ENCODE assay signal across 7 mouse cellular contexts in the genomic region with DNA sequence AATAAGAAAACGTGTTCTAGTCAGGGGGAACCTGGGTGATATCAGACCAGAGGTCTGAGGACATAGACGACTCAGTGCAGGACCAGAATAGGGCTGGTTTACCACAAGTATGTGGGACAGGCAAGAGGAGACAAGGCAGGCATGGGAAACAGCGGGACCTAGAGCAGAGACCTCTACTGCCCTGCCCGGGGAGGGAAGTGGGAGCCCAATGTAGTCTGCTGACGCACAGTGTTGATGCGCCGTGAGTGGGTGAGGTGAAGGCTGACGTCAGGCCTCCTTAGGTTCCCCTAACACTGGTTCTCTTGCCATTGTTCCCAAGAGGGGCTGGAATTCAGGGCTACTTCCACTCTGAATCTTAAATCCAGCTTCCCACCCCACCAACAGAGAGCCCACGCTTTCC. TPM values are rescaled to one million over a fixed set of nuclear protein-coding genes. Genes with fewer than 3 reads are reported as not detected.
DNase-seq lines count a peak whose midpoint lies in the region; ATAC-seq and TF ChIP-seq lines count a peak whose summit lies in the region.

No protein-coding gene starts in this region.

- H3K4me1 ChIP-seq in limb, embryonic 14.5 days (ENCODE audit: control insufficient read depth, insufficient read depth, low read length), result peaks cover 43% of the 10 kb centered on the region
- peaks cover 74% of the 10 kb centered on the region for H3K4me1 ChIP-seq in neural tube, embryonic 13.5 days (replicated peaks)

- no peak overlapping the region for H3K27ac ChIP-seq in limb, embryonic 14.5 days (replicated peaks; ENCODE audit: low read depth, low read length)
- peak overlapping the region; percentile 74 for H3K27ac ChIP-seq in neural tube, embryonic 13.5 days (replicated peaks)

- no peaks in the 10 kb centered on the region for H3K27me3 ChIP-seq in limb, embryonic 14.5 days (ENCODE audit: control insufficient read depth, insufficient read depth, low read length)
- no peaks in the 10 kb centered on the region for H3K27me3 ChIP-seq in neural tube, embryonic 13.5 days

- 0 out of 2 replicates have a peak overlapping the region, but pooled peaks have one; percentile 3 for H3K9ac ChIP-seq in limb, embryonic 14.5 days (ENCODE audit: low read depth, low read length, severe bottlenecking)
- H3K9ac ChIP-seq in neural tube, embryonic 13.5 days, result peak overlapping the region; percentile 54

- H3K4me2 ChIP-seq in limb, embryonic 14.5 days (replicated peaks; ENCODE audit: low read depth, low read length, severe bottlenecking), result peak overlapping the region; percentile 16; the same call in 1 of the 2 replicates
- H3K4me2 ChIP-seq in neural tube, embryonic 13.5 days, result peak overlapping the region; percentile 79

- no peak overlapping the region for H3K4me3 ChIP-seq in limb, embryonic 14.5 days (replicated peaks; ENCODE audit: low read length)
- H3K4me3 ChIP-seq in neural tube, embryonic 13.5 days, result 0 out of 2 replicates have a peak overlapping the region, but pooled peaks have one; percentile 2

- peak; percentile 30 for DNase-seq in retina, postnatal 1 day
- DNase-seq in retina, embryonic 14.5 days (ENCODE audit: low spot score), result no peak
- peak; percentile 47 for DNase-seq in heart, adult 8-10 months (ENCODE audit: low spot score)
- no peak for DNase-seq in limb, embryonic 14.5 days (ENCODE audit: low spot score)
- DNase-seq in layer of hippocampus, postnatal 14 days (ENCODE audit: low spot score in 2 of 2), result no peak
- no peak for DNase-seq in B cell, adult 2 months

- no peaks in the 10 kb centered on the region for H3K36me3 ChIP-seq in limb, embryonic 14.5 days (ENCODE audit: control insufficient read depth, insufficient read depth, low read length)
- no peaks in the 10 kb centered on the region for H3K36me3 ChIP-seq in neural tube, embryonic 13.5 days

- ATAC-seq in limb, embryonic 14.5 days (ENCODE audit: low FRiP score, low read depth), result no peak
- no peak for ATAC-seq in neural tube, embryonic 13.5 days (ENCODE audit: low read depth)

- WGBS in limb, embryonic 14.5 days, result 47% methylated on average over 9 of the region's 9 CpGs
- WGBS in neural tube, embryonic 13.5 days, result 46% methylated on average over 9 of the region's 9 CpGs

- H3K9me3 ChIP-seq in limb, embryonic 14.5 days (ENCODE audit: control insufficient read depth, low read length), result no peaks in the 10 kb centered on the region
- H3K9me3 ChIP-seq in neural tube, embryonic 13.5 days, result no peaks in the 10 kb centered on the region

- no peak for TF ChIP-seq POLR2A in limb, embryonic 14.5 days (IDR thresholded peaks at IDR 0.05; ENCODE audit: borderline replicate concordance, extremely low read depth, insufficient read depth, insufficient read length)

RNA-seq across cellular contexts. Expression of a gene that starts 2.7 kb away (rescaled TPM):
- 100 to 1,000 TPM; 101 to 124 (median 116) TPM for total RNA-seq in heart, adult 8-10 months (2022)
- polyA plus RNA-seq in limb, embryonic 14.5 days (2012; rRNA removed), result 28.9 and 42.4 TPM in 2 replicates
- 44.3 and 45.7 TPM in 2 replicates for polyA plus RNA-seq in limb, embryonic 14.5 days (2014; fragmentation: Nextera tagmentation; extraction: Ambion mirVana)
- 27.5 and 32.6 TPM in 2 replicates for polyA plus RNA-seq in neural tube, embryonic 13.5 days (2015; fragmentation: Nextera tagmentation; extraction: Ambion mirVana)
- 10 to 100 TPM; 49.3 to 57.2 TPM for total RNA-seq in layer of hippocampus, postnatal 14 days (2021)

Comparison
In these comparisons a context has a peak if more than half of its experiments do, and no peak if none do; other contexts are left out.
1. DNase-seq: peak in retina, postnatal 1 day (single experiment) and heart, adult 8-10 months (single experiment); none in retina, embryonic 14.5 days (single experiment), limb, embryonic 14.5 days (single experiment), layer of hippocampus, postnatal 14 days (0 of 2) and B cell, adult 2 months (0 of 2).